Mouse (Mus musculus): ENCODE measurements at regions not wholly inside any gene's neighbourhood (a gene's known extent, or its start where the extent isn't known, plus 50 kb on each side); places are given as distances from the start of the nearest gene placed in this dataset.
A peak's percentile ranks its signal among the peaks of the same experiment; 100 is the strongest.
"Not testable (repeated sequence)": the region's sequence is repeated elsewhere in the genome, so short reads cannot be mapped to it uniquely, and the experiment has no call there.

- not testable (repeated sequence) for H3K27ac ChIP-seq (ENCODE audit: insufficient read depth, low read length); H3K36me3 ChIP-seq (ENCODE audit: control insufficient read depth, insufficient read depth, low read length, poor library complexity, severe bottlenecking); H3K9me3 ChIP-seq (replicated peaks; ENCODE audit: control insufficient read depth, insufficient read depth, low read length, poor library complexity, severe bottlenecking); H3K9ac ChIP-seq (ENCODE audit: low read depth, poor library complexity, severe bottlenecking); H3K4me3 ChIP-seq (ENCODE audit: low read depth, low read length); H3K4me1 ChIP-seq (ENCODE audit: control insufficient read depth, insufficient read depth, low read length); H3K27me3 ChIP-seq (ENCODE audit: control insufficient read depth, insufficient read depth, low read length, poor library complexity, severe bottlenecking)
- peak; percentile 12 for TF ChIP-seq CTCF (IDR thresholded peaks at IDR 0.05; ENCODE audit: low read depth, low read length)
These were observed 850.0 kb upstream of the Olfr1507 start for GRCm38 (mm10) chr14:53345568-53345967.

GRCm38 (mm10) chr14:53343849-53344248, 848.3 kb upstream of the Olfr1507 start:
- H3K4me1 ChIP-seq (ENCODE audit: control insufficient read depth, insufficient read depth, low read length); H3K9me3 ChIP-seq (replicated peaks; ENCODE audit: control insufficient read depth, insufficient read depth, low read length, poor library complexity, severe bottlenecking); H3K27me3 ChIP-seq (ENCODE audit: control insufficient read depth, insufficient read depth, low read length, poor library complexity, severe bottlenecking); H3K36me3 ChIP-seq (ENCODE audit: control insufficient read depth, insufficient read depth, low read length, poor library complexity, severe bottlenecking); H3K9ac ChIP-seq (ENCODE audit: low read depth, poor library complexity, severe bottlenecking); H3K27ac ChIP-seq (ENCODE audit: insufficient read depth, low read length); H3K4me3 ChIP-seq (ENCODE audit: low read depth, low read length): not testable (repeated sequence)

GRCm38 (mm10) chr14:53339167-53339566, 843.6 kb upstream of the Olfr1507 start:
- H3K4me3 ChIP-seq (ENCODE audit: low read depth, low read length); H3K9me3 ChIP-seq (replicated peaks; ENCODE audit: control insufficient read depth, insufficient read depth, low read length, poor library complexity, severe bottlenecking); H3K9ac ChIP-seq (ENCODE audit: low read depth, poor library complexity, severe bottlenecking); H3K27ac ChIP-seq (ENCODE audit: insufficient read depth, low read length); H3K27me3 ChIP-seq (ENCODE audit: control insufficient read depth, insufficient read depth, low read length, poor library complexity, severe bottlenecking); H3K4me1 ChIP-seq (ENCODE audit: control insufficient read depth, insufficient read depth, low read length); H3K36me3 ChIP-seq (ENCODE audit: control insufficient read depth, insufficient read depth, low read length, poor library complexity, severe bottlenecking): not testable (repeated sequence)

GRCm38 (mm10) chr14:53337446-53337845, 841.9 kb upstream of the Olfr1507 start:
- H3K36me3 ChIP-seq (ENCODE audit: control insufficient read depth, insufficient read depth, low read length, poor library complexity, severe bottlenecking); H3K27ac ChIP-seq (ENCODE audit: insufficient read depth, low read length); H3K4me3 ChIP-seq (ENCODE audit: low read depth, low read length); H3K4me1 ChIP-seq (ENCODE audit: control insufficient read depth, insufficient read depth, low read length); H3K9ac ChIP-seq (ENCODE audit: low read depth, poor library complexity, severe bottlenecking); H3K9me3 ChIP-seq (replicated peaks; ENCODE audit: control insufficient read depth, insufficient read depth, low read length, poor library complexity, severe bottlenecking); H3K27me3 ChIP-seq (ENCODE audit: control insufficient read depth, insufficient read depth, low read length, poor library complexity, severe bottlenecking): not testable (repeated sequence)

GRCm38 (mm10) chr14:53336705-53337104, 841.2 kb upstream of the Olfr1507 start:
- not testable (repeated sequence) for H3K27me3 ChIP-seq (ENCODE audit: control insufficient read depth, insufficient read depth, low read length, poor library complexity, severe bottlenecking); H3K9ac ChIP-seq (ENCODE audit: low read depth, poor library complexity, severe bottlenecking); H3K4me3 ChIP-seq (ENCODE audit: low read depth, low read length); H3K4me1 ChIP-seq (ENCODE audit: control insufficient read depth, insufficient read depth, low read length); H3K27ac ChIP-seq (ENCODE audit: insufficient read depth, low read length); H3K36me3 ChIP-seq (ENCODE audit: control insufficient read depth, insufficient read depth, low read length, poor library complexity, severe bottlenecking); H3K9me3 ChIP-seq (replicated peaks; ENCODE audit: control insufficient read depth, insufficient read depth, low read length, poor library complexity, severe bottlenecking)

- H3K9me3 ChIP-seq (replicated peaks; ENCODE audit: control insufficient read depth, insufficient read depth, low read length, poor library complexity, severe bottlenecking); H3K27ac ChIP-seq (ENCODE audit: insufficient read depth, low read length); H3K27me3 ChIP-seq (ENCODE audit: control insufficient read depth, insufficient read depth, low read length, poor library complexity, severe bottlenecking); H3K9ac ChIP-seq (ENCODE audit: low read depth, poor library complexity, severe bottlenecking); H3K4me3 ChIP-seq (ENCODE audit: low read depth, low read length); H3K36me3 ChIP-seq (ENCODE audit: control insufficient read depth, insufficient read depth, low read length, poor library complexity, severe bottlenecking); H3K4me1 ChIP-seq (ENCODE audit: control insufficient read depth, insufficient read depth, low read length): not testable (repeated sequence)
These were observed 838.9 kb upstream of the Olfr1507 start for GRCm38 (mm10) chr14:53334451-53334850.

- H3K36me3 ChIP-seq (ENCODE audit: control insufficient read depth, insufficient read depth, low read length, poor library complexity, severe bottlenecking); H3K27ac ChIP-seq (ENCODE audit: insufficient read depth, low read length); H3K27me3 ChIP-seq (ENCODE audit: control insufficient read depth, insufficient read depth, low read length, poor library complexity, severe bottlenecking); H3K9me3 ChIP-seq (replicated peaks; ENCODE audit: control insufficient read depth, insufficient read depth, low read length, poor library complexity, severe bottlenecking); H3K4me1 ChIP-seq (ENCODE audit: control insufficient read depth, insufficient read depth, low read length); H3K9ac ChIP-seq (ENCODE audit: low read depth, poor library complexity, severe bottlenecking); H3K4me3 ChIP-seq (ENCODE audit: low read depth, low read length): not testable (repeated sequence)
These were observed 835.6 kb upstream of the Olfr1507 start for GRCm38 (mm10) chr14:53331153-53331552.

GRCm38 (mm10) chr14:53324367-53324766, 828.8 kb upstream of the Olfr1507 start:
- H3K27me3 ChIP-seq (ENCODE audit: control insufficient read depth, insufficient read depth, low read length, poor library complexity, severe bottlenecking); H3K27ac ChIP-seq (ENCODE audit: insufficient read depth, low read length); H3K4me3 ChIP-seq (ENCODE audit: low read depth, low read length); H3K36me3 ChIP-seq (ENCODE audit: control insufficient read depth, insufficient read depth, low read length, poor library complexity, severe bottlenecking); H3K9ac ChIP-seq (ENCODE audit: low read depth, poor library complexity, severe bottlenecking); H3K9me3 ChIP-seq (replicated peaks; ENCODE audit: control insufficient read depth, insufficient read depth, low read length, poor library complexity, severe bottlenecking); H3K4me1 ChIP-seq (ENCODE audit: control insufficient read depth, insufficient read depth, low read length): not testable (repeated sequence)

GRCm38 (mm10) chr14:53318512-53319309, 823.2 kb upstream of the Olfr1507 start:
- not testable (repeated sequence) for H3K4me3 ChIP-seq (ENCODE audit: low read depth, low read length); H3K27ac ChIP-seq (ENCODE audit: insufficient read depth, low read length); H3K27me3 ChIP-seq (ENCODE audit: control insufficient read depth, insufficient read depth, low read length, poor library complexity, severe bottlenecking); H3K9ac ChIP-seq (ENCODE audit: low read depth, poor library complexity, severe bottlenecking); H3K4me1 ChIP-seq (ENCODE audit: control insufficient read depth, insufficient read depth, low read length); H3K36me3 ChIP-seq (ENCODE audit: control insufficient read depth, insufficient read depth, low read length, poor library complexity, severe bottlenecking); H3K9me3 ChIP-seq (replicated peaks; ENCODE audit: control insufficient read depth, insufficient read depth, low read length, poor library complexity, severe bottlenecking)

- not testable (repeated sequence) for H3K9me3 ChIP-seq (replicated peaks; ENCODE audit: control insufficient read depth, insufficient read depth, low read length, poor library complexity, severe bottlenecking); H3K9ac ChIP-seq (ENCODE audit: low read depth, poor library complexity, severe bottlenecking); H3K27ac ChIP-seq (ENCODE audit: insufficient read depth, low read length); H3K36me3 ChIP-seq (ENCODE audit: control insufficient read depth, insufficient read depth, low read length, poor library complexity, severe bottlenecking); H3K27me3 ChIP-seq (ENCODE audit: control insufficient read depth, insufficient read depth, low read length, poor library complexity, severe bottlenecking); H3K4me3 ChIP-seq (ENCODE audit: low read depth, low read length); H3K4me1 ChIP-seq (ENCODE audit: control insufficient read depth, insufficient read depth, low read length)
These were observed 816.9 kb upstream of the Olfr1507 start for GRCm38 (mm10) chr14:53312490-53312889.
